Mouse (Mus musculus) stomach, postnatal 0 days (tissue): ENCODE measurements at regions not wholly inside any gene's neighbourhood (a gene's known extent, or its start where the extent isn't known, plus 50 kb on each side); places are given as distances from the start of the nearest gene placed in this dataset.

Experiments used
- CTCF ChIP-seq: IDR thresholded peaks from 2 replicates; pipeline ENCODE4 v1.5.1; 2016; ENCODE audit warnings: antibody characterized with exemption, low read depth, mild to moderate bottlenecking, moderate library complexity
- EP300 ChIP-seq: optimal IDR thresholded peaks from 2 replicates; pipeline ENCODE3; 2016; ENCODE audit warnings: antibody characterized with exemption

GRCm38 (mm10) chr17:83998972-83999545, 151.3 kb upstream of the Haao start:
- no peak for TF ChIP-seq EP300
- no peak for TF ChIP-seq CTCF
